Mouse (Mus musculus) CH12.LX (cell line): ENCODE measurements at regions not wholly inside any gene's neighbourhood (a gene's known extent, or its start where the extent isn't known, plus 50 kb on each side); places are given as distances from the start of the nearest gene placed in this dataset.

Source experiments
- DNase-seq: peaks from one replicate; pipeline ENCODE4 v3.0.0-alpha.2; 2013; ENCODE audit errors: extremely low read depth
- H3K27ac ChIP-seq: 2 replicates; pipeline ENCODE4 v1.5.1; 2012; ENCODE audit warnings: low read depth, mild to moderate bottlenecking, control low read depth, moderate library complexity; ENCODE audit not compliant: insufficient read depth
- H3K27me3 ChIP-seq: replicated peaks from 2 replicates; pipeline ENCODE3; 2012; ENCODE audit warnings: inconsistent platforms
- H3K36me3 ChIP-seq, 2 experiments: replicated peaks in 1 of 2; 2 replicates each; pipeline versions ENCODE3 to v1.6.1; 2012; ENCODE audit warnings: inconsistent platforms in 1 of 2, low read length in 1 of 2, mild to moderate bottlenecking in 1 of 2, mixed read lengths in 1 of 2, moderate library complexity in 1 of 2; ENCODE audit not compliant: control insufficient read depth in 1 of 2, insufficient read depth in 1 of 2
- H3K4me1 ChIP-seq, 2 experiments: 2 replicates each; pipeline ENCODE4 v1.6.1; 2012; ENCODE audit warnings: inconsistent platforms in 1 of 2, moderate library complexity in 1 of 2; ENCODE audit not compliant: insufficient read depth in 2 of 2, control insufficient read depth in 1 of 2
- H3K4me2 ChIP-seq: 2 replicates; pipeline ENCODE4 v1.6.1; 2012; ENCODE audit warnings: low read depth, mild to moderate bottlenecking, control low read depth; ENCODE audit not compliant: poor library complexity, insufficient read depth, severe bottlenecking
- H3K4me3 ChIP-seq, 3 experiments: fragments of 150-350 bp in 1 of 3; sonication (generic) in 1 of 3; replicated peaks in 1 of 3; 2 replicates each; pipeline versions ENCODE3 to v1.5.1; 2011 to 2012; ENCODE audit warnings: low read depth in 2 of 3, low read length in 2 of 3, mild to moderate bottlenecking in 2 of 3, moderate library complexity in 2 of 3, control low read depth in 1 of 3, improper control_type of control experiment in 1 of 3, inconsistent platforms in 1 of 3, mixed read lengths in 1 of 3; ENCODE audit not compliant: poor library complexity in 1 of 3
- H3K79me2 ChIP-seq: replicated peaks from 2 replicates; pipeline ENCODE4 v1.6.1; 2012; ENCODE audit warnings: mild to moderate bottlenecking, moderate library complexity; ENCODE audit not compliant: control insufficient read depth, poor library complexity, insufficient read depth, severe bottlenecking; ENCODE audit errors: extremely low read depth
- H3K9ac ChIP-seq: 2 replicates; pipeline ENCODE4 v1.6.1; 2012; ENCODE audit warnings: low read depth, mild to moderate bottlenecking, control low read depth, moderate library complexity; ENCODE audit not compliant: insufficient read depth
- H3K9me3 ChIP-seq: replicated peaks from 2 replicates; pipeline ENCODE3; 2012; ENCODE audit warnings: low read length, inconsistent platforms, mixed read lengths
- BHLHE40 ChIP-seq: IDR thresholded peaks from 2 replicates; pipeline ENCODE4 v1.6.1; 2011; ENCODE audit warnings: mild to moderate bottlenecking, low read depth, low read length, improper control_type of control experiment
- CHD2 ChIP-seq: IDR thresholded peaks from 2 replicates; pipeline ENCODE4 v1.6.1; 2011; ENCODE audit warnings: low read length, improper control_type of control experiment
- CTCF ChIP-seq, 2 experiments: IDR thresholded peaks in 1 of 2; conservative IDR thresholded peaks in 1 of 2; 2 replicates each; pipeline ENCODE4 v1.5.1; 2011 to 2012; ENCODE audit warnings: low read depth in 2 of 2, low read length in 2 of 2, improper control_type of control experiment in 1 of 2, inconsistent platforms in 1 of 2, mild to moderate bottlenecking in 1 of 2, moderate library complexity in 1 of 2
- E2F4 ChIP-seq: IDR thresholded peaks from 2 replicates; pipeline ENCODE4 v1.6.1; 2011; ENCODE audit warnings: low read depth, low read length, improper control_type of control experiment; ENCODE audit not compliant: insufficient replicate concordance
- ELF1 ChIP-seq: IDR thresholded peaks from 2 replicates; pipeline ENCODE4 v1.6.1; 2014; ENCODE audit warnings: low read depth, mild to moderate bottlenecking, inconsistent platforms, low read length, improper control_type of control experiment
- EP300 ChIP-seq: IDR thresholded peaks from 2 replicates; pipeline ENCODE4 v1.6.1; 2011; ENCODE audit warnings: low read length, improper control_type of control experiment
- ETS1 ChIP-seq: conservative IDR thresholded peaks from 2 replicates; pipeline ENCODE4 v1.6.1; 2012; ENCODE audit warnings: low read depth, mild to moderate bottlenecking, inconsistent platforms, low read length, improper control_type of control experiment, moderate library complexity
- GABPA ChIP-seq: IDR thresholded peaks from 2 replicates; pipeline ENCODE4 v1.6.1; 2012; ENCODE audit warnings: low read depth, low read length, improper control_type of control experiment, inconsistent platforms; ENCODE audit not compliant: insufficient replicate concordance
- IRF4 ChIP-seq: IDR thresholded peaks from 2 replicates; pipeline ENCODE4 v1.6.1; 2014; ENCODE audit warnings: low read depth, mild to moderate bottlenecking, inconsistent platforms, low read length, improper control_type of control experiment
- JUN ChIP-seq: IDR thresholded peaks from 2 replicates; pipeline ENCODE4 v1.6.1; 2011; ENCODE audit warnings: low read depth, mild to moderate bottlenecking, low read length, improper control_type of control experiment, moderate library complexity; ENCODE audit not compliant: insufficient read depth
- JUND ChIP-seq: conservative IDR thresholded peaks from 2 replicates; pipeline ENCODE4 v1.6.1; 2011; ENCODE audit warnings: low read depth, low read length, improper control_type of control experiment
- KAT2A ChIP-seq: IDR thresholded peaks from 2 replicates; pipeline ENCODE4 v1.6.1; 2012; ENCODE audit warnings: low read length, improper control_type of control experiment, inconsistent platforms; ENCODE audit not compliant: insufficient replicate concordance
- MAX ChIP-seq: IDR thresholded peaks from 2 replicates; pipeline ENCODE4 v1.6.1; 2011; ENCODE audit warnings: low read length, improper control_type of control experiment
- MEF2A ChIP-seq: IDR thresholded peaks from 2 replicates; pipeline ENCODE4 v1.6.1; 2014; ENCODE audit warnings: low read depth, mild to moderate bottlenecking, inconsistent platforms, low read length, improper control_type of control experiment, borderline replicate concordance
- MYC ChIP-seq: IDR thresholded peaks from 2 replicates; pipeline ENCODE4 v1.6.1; 2011; ENCODE audit warnings: low read depth, mild to moderate bottlenecking, improper control_type of control experiment, low read length
- POLR2A ChIP-seq: IDR thresholded peaks from 2 replicates; pipeline ENCODE4 v1.6.1; 2011; ENCODE audit warnings: low read depth, mild to moderate bottlenecking, improper control_type of control experiment, low read length
- SIN3A ChIP-seq: IDR thresholded peaks from 2 replicates; pipeline ENCODE4 v1.6.1; 2012; ENCODE audit warnings: low read length, improper control_type of control experiment, inconsistent platforms
- SMC3 ChIP-seq: IDR thresholded peaks from 2 replicates; pipeline ENCODE4 v1.6.1; 2011; ENCODE audit warnings: low read depth, low read length, improper control_type of control experiment
- TBP ChIP-seq: conservative IDR thresholded peaks from 2 replicates; pipeline ENCODE4 v1.6.1; 2011; ENCODE audit warnings: low read depth, low read length, improper control_type of control experiment
- TCF12 ChIP-seq: IDR thresholded peaks from 2 replicates; pipeline ENCODE4 v1.6.1; 2014; ENCODE audit warnings: low read depth, mild to moderate bottlenecking, inconsistent platforms, low read length, improper control_type of control experiment
- UBTF ChIP-seq: IDR thresholded peaks from 2 replicates; pipeline ENCODE4 v1.6.1; 2012; ENCODE audit warnings: low read depth, mild to moderate bottlenecking, inconsistent platforms, low read length, improper control_type of control experiment, moderate library complexity
- ZC3H11A ChIP-seq: IDR thresholded peaks from 2 replicates; pipeline ENCODE4 v1.6.1; 2012; ENCODE audit warnings: low read depth, mild to moderate bottlenecking, inconsistent platforms, low read length, improper control_type of control experiment
- ZMIZ1 ChIP-seq: IDR thresholded peaks from 2 replicates; pipeline ENCODE4 v1.6.1; 2012; ENCODE audit warnings: low read depth, mild to moderate bottlenecking, inconsistent platforms, low read length, improper control_type of control experiment
- dilution Hi-C: fragments of 300-500 bp; cut with MboI; formaldehyde crosslinking; loops from 2 replicates; pipeline ENCODE4 v1.14.3; 2020; ENCODE audit warnings: low sequenced_read_pairs; ENCODE audit not compliant: extremely low pct_unique_long_range_greater_than_20kb, extremely low pct_ligation_motif_present
- in situ Hi-C: fragments of 300-500 bp; cut with MboI; formaldehyde crosslinking; loops from 3 replicates; pipeline ENCODE4 v1.14.3; 2019; ENCODE audit warnings: low sequenced_read_pairs, low pct_ligation_motif_present, low pct_unique_long_range_greater_than_20kb, mixed read lengths

GRCm38 (mm10) chr8:24227331-24228072 lies 498.1 kb downstream of the Adam3 start:
- in situ Hi-C loops: no loop called here
- TF ChIP-seq MYC (no peak), IRF4 (no peak), E2F4 (no peak), POLR2A (no peak), ELF1 (no peak)
- TF ChIP-seq, all 38 proteins: peak for 0
- H3K4me1 ChIP-seq: no peaks in the 10 kb centered on the region
- dilution Hi-C loops: no loop called here
- H3K9me3 ChIP-seq: peaks cover 48% of the 10 kb centered on the region
- no peak overlapping the region for H3K4me2 ChIP-seq
- no peak overlapping the region for H3K9ac ChIP-seq
- H3K79me2 ChIP-seq: no peaks in the 10 kb centered on the region
- no peak overlapping the region for H3K27ac ChIP-seq
- H3K36me3 ChIP-seq: no peaks in the 10 kb centered on the region
- H3K27me3 ChIP-seq: no peaks in the 10 kb centered on the region
- no peak overlapping the region for H3K4me3 ChIP-seq
- DNase-seq: no peak

DNA sequence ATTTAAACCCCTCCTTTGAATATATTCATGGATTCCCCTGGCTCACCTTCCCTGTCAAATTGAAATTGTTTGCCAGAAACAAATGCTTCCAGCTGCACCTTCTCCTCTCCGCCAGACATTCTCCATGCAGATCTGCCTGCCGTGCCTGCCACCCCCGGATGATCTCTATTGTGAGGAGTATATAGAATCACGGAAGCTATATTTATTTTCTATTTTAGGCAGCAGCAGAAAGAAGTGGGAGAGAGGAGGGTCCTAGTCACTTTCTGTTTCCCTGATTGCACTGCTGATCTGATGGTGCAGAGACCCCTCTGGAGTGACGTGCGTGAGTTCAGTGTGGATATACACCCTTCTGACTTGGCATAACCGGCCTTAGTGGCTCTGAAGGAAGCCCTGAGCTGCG lies 505.4 kb downstream of the Adam3 start:
- Histone ChIP-seq H3K9ac (no peak overlapping the region), H3K27me3 (no peaks in the 10 kb centered on the region), H3K27ac (no peak overlapping the region), H3K9me3 (peaks cover 54% of the 10 kb centered on the region), H3K36me3 (no peaks in the 10 kb centered on the region), H3K79me2 (no peaks in the 10 kb centered on the region), H3K4me2 (no peak overlapping the region), H3K4me3 (no peak overlapping the region), H3K4me1 (no peaks in the 10 kb centered on the region)
- dilution Hi-C loops (no loop called here), in situ Hi-C loops (no loop called here)
- no peak for DNase-seq
- no peak for TF ChIP-seq ETS1
- no peak for TF ChIP-seq SMC3
- TF ChIP-seq JUN: no peak
- TF ChIP-seq CHD2: no peak
- no peak for TF ChIP-seq ZC3H11A
- TF ChIP-seq KAT2A: no peak
- no peak for TF ChIP-seq EP300
- no peak for TF ChIP-seq CTCF (conservative IDR thresholded peaks at IDR 0.05 in 1 of 2, IDR thresholded peaks at IDR 0.05 in 1 of 2; ENCODE audit: low read depth in 2 of 2, low read length in 2 of 2)

- Histone ChIP-seq H3K4me1 (no peaks in the 10 kb centered on the region), H3K9ac (no peak overlapping the region), H3K36me3 (no peaks in the 10 kb centered on the region), H3K9me3 (peaks cover 76% of the 10 kb centered on the region), H3K79me2 (no peaks in the 10 kb centered on the region), H3K27ac (no peak overlapping the region), H3K4me3 (no peak overlapping the region), H3K27me3 (no peaks in the 10 kb centered on the region), H3K4me2 (no peak overlapping the region)
- DNase-seq: no peak
- TF ChIP-seq KAT2A (no peak), JUND (no peak), UBTF (no peak), CTCF (conservative IDR thresholded peaks at IDR 0.05 in 1 of 2, IDR thresholded peaks at IDR 0.05 in 1 of 2; ENCODE audit: low read depth in 2 of 2, low read length in 2 of 2) (no peak), TCF12 (no peak), GABPA (no peak), POLR2A (no peak), ZMIZ1 (no peak), MAX (no peak), TBP (no peak), MEF2A (no peak), E2F4 (no peak), CHD2 (no peak), BHLHE40 (no peak), EP300 (no peak), SIN3A (no peak)
- in situ Hi-C loops (no loop called here), dilution Hi-C loops (no loop called here)
These were observed 509.0 kb downstream of the Adam3 start for GRCm38 (mm10) chr8:24216655-24217054.
